Comparison of ENCODE assay signal across 22 mouse cellular contexts in genomic region chr3:139442170-139442569, GRCm38 (mm10).
"Had no signal": no experiment of that assay in that cellular context is flagged by ENCODE, and none has a peak within 500 bp of the region (broad histone marks: within the 10 kb centered on the region; RNA-seq: fewer than 3 reads in every experiment).

No protein-coding gene starts in this region.

- H3K9ac ChIP-seq: limb, embryonic 12.5 days; limb, embryonic 15.5 days; liver, embryonic 14.5 days; liver, postnatal 0 days; lung, embryonic 14.5 days; midbrain, embryonic 12.5 days; midbrain, embryonic 15.5 days; neural tube, embryonic 12.5 days; neural tube, embryonic 15.5 days had no signal

- H3K4me3 ChIP-seq: limb, embryonic 12.5 days; limb, embryonic 15.5 days; midbrain, embryonic 12.5 days; midbrain, embryonic 15.5 days; neural tube, embryonic 12.5 days; neural tube, embryonic 15.5 days had no signal

- H3K27me3 ChIP-seq: limb, embryonic 12.5 days; limb, embryonic 15.5 days; midbrain, embryonic 12.5 days; midbrain, embryonic 15.5 days; neural tube, embryonic 12.5 days; neural tube, embryonic 15.5 days had no signal

- H3K4me2 ChIP-seq: limb, embryonic 12.5 days; limb, embryonic 15.5 days; liver, embryonic 11.5 days; lung, embryonic 14.5 days; midbrain, embryonic 12.5 days; midbrain, embryonic 15.5 days; neural tube, embryonic 12.5 days; neural tube, embryonic 15.5 days had no signal

- H3K36me3 ChIP-seq: limb, embryonic 12.5 days; limb, embryonic 15.5 days; midbrain, embryonic 12.5 days; midbrain, embryonic 15.5 days; neural tube, embryonic 12.5 days; neural tube, embryonic 15.5 days had no signal

- DNase-seq: kidney, postnatal 14 days; kidney, postnatal 4 days; left cerebral cortex, postnatal 4 days; liver, postnatal 0 days; lung, embryonic 14.5 days; right cerebral cortex, adult 18-20 months; right cerebral cortex, postnatal 14 days; right cerebral cortex, postnatal 4 days; thymus, adult 2 months; thymus, postnatal 14 days; thymus, postnatal 4 days had no signal

- H3K9me3 ChIP-seq: limb, embryonic 12.5 days; limb, embryonic 15.5 days; midbrain, embryonic 12.5 days; midbrain, embryonic 15.5 days; neural tube, embryonic 12.5 days; neural tube, embryonic 15.5 days had no signal

- H3K4me1 ChIP-seq: limb, embryonic 12.5 days; limb, embryonic 15.5 days; midbrain, embryonic 12.5 days; midbrain, embryonic 15.5 days; neural tube, embryonic 12.5 days; neural tube, embryonic 15.5 days had no signal

- H3K27ac ChIP-seq: limb, embryonic 12.5 days; limb, embryonic 15.5 days; liver, embryonic 14.5 days; macrophage; midbrain, embryonic 12.5 days; midbrain, embryonic 15.5 days; neural tube, embryonic 12.5 days; neural tube, embryonic 15.5 days; stomach, postnatal 0 days had no signal

- ATAC-seq: liver, postnatal 0 days; lung, postnatal 0 days; midbrain, embryonic 15.5 days had no signal
